Mouse (Mus musculus): ENCODE results near the gene Nt5c2. TPM values are rescaled to one million over a fixed set of nuclear protein-coding genes. Genes with fewer than 3 reads are reported as not detected.
"Not testable (repeated sequence)": the region's sequence is repeated elsewhere in the genome, so short reads cannot be mapped to it uniquely, and the experiment has no call there.

Gene Nt5c2
- polyA plus RNA-seq, 1 experiment from 2014 or later, result 73.5 TPM

DNA sequence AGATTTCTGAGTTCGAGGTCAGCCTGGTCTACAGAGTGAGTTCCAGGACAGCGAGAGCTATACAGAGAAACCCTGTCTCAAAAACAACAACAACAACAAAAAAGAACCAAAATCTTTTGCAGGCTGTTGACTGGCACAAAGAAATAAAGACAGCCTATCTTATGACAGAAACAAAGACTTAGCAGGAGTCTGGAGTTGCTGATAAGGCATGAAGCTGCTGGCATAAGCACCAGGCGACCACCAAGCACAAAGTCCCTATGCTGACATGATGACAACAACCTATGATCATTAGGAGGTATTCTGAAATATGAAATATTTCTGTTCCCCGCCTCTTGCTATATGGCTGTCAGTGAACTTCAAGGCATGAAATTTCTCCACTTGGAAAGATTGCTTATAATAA lies 16.0 kb downstream of the Nt5c2 start:
- DNase-seq (ENCODE audit: low spot score, missing footprints), result no peak
- Histone ChIP-seq H3K9me3 (ENCODE audit: control insufficient read depth, low read length) (no peaks in the 10 kb centered on the region), H3K9ac (ENCODE audit: low read length) (no peak overlapping the region), H3K36me3 (ENCODE audit: control insufficient read depth, insufficient read depth, low read length) (no peaks in the 10 kb centered on the region), H3K27ac (ENCODE audit: low read depth, low read length) (no peak overlapping the region), H3K4me3 (ENCODE audit: low read depth, low read length) (no peak overlapping the region), H3K27me3 (ENCODE audit: control insufficient read depth, insufficient read depth, low read length) (no peaks in the 10 kb centered on the region), H3K4me2 (no peak overlapping the region), H3K4me1 (ENCODE audit: control insufficient read depth, insufficient read depth, low read length) (no peaks in the 10 kb centered on the region)
- 84% methylated on average over 4 of the region's 4 CpGs for WGBS
- ATAC-seq (ENCODE audit: low FRiP score), result no peak

DNA sequence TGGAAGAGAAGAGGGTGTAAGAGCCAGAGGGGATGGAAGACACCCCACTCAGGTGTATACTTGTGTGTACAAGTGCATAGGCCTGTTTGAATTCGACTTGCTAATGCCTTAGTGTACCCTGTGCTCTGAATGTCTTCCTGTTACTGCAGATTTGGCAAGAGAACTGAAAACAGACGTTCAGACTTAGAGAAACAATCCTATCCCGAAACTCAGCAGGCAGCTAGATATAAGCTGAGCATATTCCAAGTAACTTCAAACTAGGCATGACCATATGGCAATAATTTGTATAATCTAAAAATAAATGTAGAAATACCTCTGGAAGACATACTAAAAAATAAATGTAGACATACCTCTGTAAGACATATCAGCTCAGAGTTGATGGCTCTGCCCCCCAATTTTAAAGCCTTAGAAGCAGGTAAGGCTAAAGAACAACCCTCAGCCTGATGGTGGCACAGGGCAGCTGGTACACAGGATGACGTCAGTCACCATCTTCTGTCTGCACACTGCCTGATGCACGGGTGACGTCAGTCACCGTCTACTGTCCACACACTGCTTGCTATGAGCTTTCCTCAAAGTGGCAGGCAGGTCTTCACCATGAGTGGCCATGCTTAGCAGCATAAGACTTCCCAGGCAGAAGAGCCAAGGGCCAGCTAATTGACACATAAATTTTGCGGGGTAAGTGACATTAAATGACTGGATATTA lies 16.6 kb downstream of the Nt5c2 start:
- no peak for ATAC-seq (ENCODE audit: low FRiP score)
- Histone ChIP-seq H3K9ac (ENCODE audit: low read length) (no peak overlapping the region), H3K4me3 (ENCODE audit: low read depth, low read length) (no peak overlapping the region), H3K4me2 (no peak overlapping the region), H3K36me3 (ENCODE audit: control insufficient read depth, insufficient read depth, low read length) (no peaks in the 10 kb centered on the region), H3K9me3 (ENCODE audit: control insufficient read depth, low read length) (no peaks in the 10 kb centered on the region), H3K4me1 (ENCODE audit: control insufficient read depth, insufficient read depth, low read length) (no peaks in the 10 kb centered on the region), H3K27ac (ENCODE audit: low read depth, low read length) (no peak overlapping the region), H3K27me3 (ENCODE audit: control insufficient read depth, insufficient read depth, low read length) (no peaks in the 10 kb centered on the region)
- 84% methylated on average over 8 of the region's 8 CpGs for WGBS
- DNase-seq (ENCODE audit: low spot score, missing footprints), result no peak

DNA sequence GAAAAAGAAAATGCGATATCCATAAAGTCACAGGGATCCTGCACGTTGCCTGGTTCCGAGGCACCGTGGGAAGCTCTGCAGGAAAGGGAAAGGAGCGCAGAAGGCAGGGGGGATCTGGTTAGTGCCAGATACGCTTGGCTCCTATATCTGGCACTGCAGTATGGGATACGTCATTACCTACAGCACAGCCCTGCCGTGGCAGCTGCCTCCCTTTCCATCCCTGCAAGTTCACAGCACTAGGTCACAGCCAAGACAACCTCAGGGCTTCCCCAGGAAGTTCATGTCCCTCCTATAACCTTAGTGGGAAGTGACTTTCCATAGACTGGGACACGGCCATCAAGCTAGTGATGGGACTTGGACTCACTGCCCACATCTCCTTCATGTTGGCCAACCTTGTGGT lies 18.9 kb downstream of the Nt5c2 start:
- Histone ChIP-seq H3K4me2 (no peak overlapping the region), H3K9me3 (ENCODE audit: control insufficient read depth, low read length) (no peaks in the 10 kb centered on the region), H3K4me1 (ENCODE audit: control insufficient read depth, insufficient read depth, low read length) (no peaks in the 10 kb centered on the region), H3K27me3 (ENCODE audit: control insufficient read depth, insufficient read depth, low read length) (no peaks in the 10 kb centered on the region), H3K9ac (ENCODE audit: low read length) (no peak overlapping the region), H3K4me3 (ENCODE audit: low read depth, low read length) (no peak overlapping the region), H3K36me3 (ENCODE audit: control insufficient read depth, insufficient read depth, low read length) (no peaks in the 10 kb centered on the region), H3K27ac (ENCODE audit: low read depth, low read length) (no peak overlapping the region)
- ATAC-seq (ENCODE audit: low FRiP score) (no peak), DNase-seq (ENCODE audit: low spot score, missing footprints) (no peak)
- 92% methylated on average over 9 of the region's 9 CpGs for WGBS

DNA sequence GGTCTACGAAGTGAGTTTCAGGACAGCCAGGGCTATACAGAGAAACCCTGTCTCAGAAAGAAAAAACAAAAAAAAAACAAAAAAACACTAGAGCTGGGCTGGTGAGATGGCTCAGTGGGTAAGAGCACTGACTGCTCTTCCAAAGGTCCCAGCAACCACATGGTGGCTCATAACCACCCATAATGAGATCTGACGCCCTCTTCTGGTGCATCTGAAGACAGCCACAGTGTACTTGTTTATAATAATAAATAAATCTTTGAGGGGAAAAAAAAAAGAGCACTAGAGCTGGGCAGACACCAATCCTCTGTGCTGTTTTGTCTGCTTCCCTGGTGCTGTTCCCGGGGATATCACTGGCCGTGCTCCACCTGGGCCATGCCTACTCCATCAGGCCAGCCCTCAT lies 22.6 kb downstream of the Nt5c2 start:
- H3K27me3 ChIP-seq (ENCODE audit: control insufficient read depth, insufficient read depth, low read length); ATAC-seq (ENCODE audit: low FRiP score); H3K27ac ChIP-seq (ENCODE audit: low read depth, low read length); H3K4me1 ChIP-seq (ENCODE audit: control insufficient read depth, insufficient read depth, low read length); H3K4me2 ChIP-seq; H3K4me3 ChIP-seq (ENCODE audit: low read depth, low read length); DNase-seq (ENCODE audit: low spot score, missing footprints); H3K9ac ChIP-seq (ENCODE audit: low read length); H3K9me3 ChIP-seq (ENCODE audit: control insufficient read depth, low read length); H3K36me3 ChIP-seq (ENCODE audit: control insufficient read depth, insufficient read depth, low read length): not testable (repeated sequence)
- WGBS, result 72% methylated on average over 4 of the region's 4 CpGs

DNA sequence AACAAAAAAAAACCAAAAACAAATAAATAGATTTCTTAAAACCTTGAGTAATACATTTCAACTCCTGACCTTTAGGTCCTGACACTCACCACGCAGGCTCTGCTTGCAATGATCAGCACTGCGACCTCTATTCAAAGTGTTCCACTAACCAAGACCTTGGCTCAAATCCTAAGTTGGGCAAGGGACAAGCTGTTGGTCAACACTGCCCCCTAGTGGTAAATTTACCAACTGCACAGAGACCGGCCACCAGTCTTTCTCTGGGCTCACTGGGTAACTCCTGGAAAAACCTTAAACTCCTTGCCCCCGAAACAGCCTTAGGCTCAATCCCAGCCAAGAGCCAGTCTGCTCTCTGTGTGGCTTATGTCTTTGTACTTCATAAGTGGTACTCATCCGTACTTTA lies 23.8 kb downstream of the Nt5c2 start:
- DNase-seq (ENCODE audit: low spot score, missing footprints) (peak; percentile 99), ATAC-seq (ENCODE audit: low FRiP score) (peak; percentile 69; the same call in 1 of the 2 replicates)
- Histone ChIP-seq H3K4me3 (ENCODE audit: low read depth, low read length) (no peak overlapping the region), H3K9me3 (ENCODE audit: control insufficient read depth, low read length) (no peaks in the 10 kb centered on the region), H3K4me1 (ENCODE audit: control insufficient read depth, insufficient read depth, low read length) (peaks cover 3% of the 10 kb centered on the region; the same call in 1 of the 2 replicates), H3K27me3 (ENCODE audit: control insufficient read depth, insufficient read depth, low read length) (no peaks in the 10 kb centered on the region), H3K4me2 (no peak overlapping the region), H3K36me3 (ENCODE audit: control insufficient read depth, insufficient read depth, low read length) (no peaks in the 10 kb centered on the region), H3K27ac (ENCODE audit: low read depth, low read length) (no peak overlapping the region), H3K9ac (ENCODE audit: low read length) (no peak overlapping the region)
- 17% methylated on average over 5 of the region's 5 CpGs for WGBS

DNA sequence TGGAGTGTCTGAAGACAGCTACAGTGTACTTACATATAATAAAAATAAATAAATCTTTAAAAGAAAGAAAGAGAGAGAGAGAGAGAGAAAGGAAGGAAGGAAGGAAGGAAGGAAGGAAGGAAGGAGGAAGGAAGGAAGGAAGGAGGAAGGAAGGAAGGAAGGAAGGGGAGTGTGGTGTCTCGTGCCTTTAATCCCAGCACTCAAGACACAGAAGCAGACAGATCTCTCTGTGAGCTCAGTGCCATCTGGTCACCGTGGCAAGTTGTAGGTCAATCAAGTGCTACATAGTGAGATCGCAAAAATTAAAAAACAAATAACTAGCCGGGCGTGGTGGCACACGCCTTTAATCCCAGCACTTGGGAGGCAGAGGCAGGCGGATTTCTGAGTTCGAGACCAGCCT lies 24.3 kb downstream of the Nt5c2 start:
- H3K27me3 ChIP-seq (ENCODE audit: control insufficient read depth, insufficient read depth, low read length); DNase-seq (ENCODE audit: low spot score, missing footprints); H3K4me3 ChIP-seq (ENCODE audit: low read depth, low read length); H3K27ac ChIP-seq (ENCODE audit: low read depth, low read length); H3K9me3 ChIP-seq (ENCODE audit: control insufficient read depth, low read length); H3K9ac ChIP-seq (ENCODE audit: low read length); H3K4me2 ChIP-seq; H3K4me1 ChIP-seq (ENCODE audit: control insufficient read depth, insufficient read depth, low read length); H3K36me3 ChIP-seq (ENCODE audit: control insufficient read depth, insufficient read depth, low read length); ATAC-seq (ENCODE audit: low FRiP score): not testable (repeated sequence)
- WGBS, result 84% methylated on average over 8 of the region's 8 CpGs

DNA sequence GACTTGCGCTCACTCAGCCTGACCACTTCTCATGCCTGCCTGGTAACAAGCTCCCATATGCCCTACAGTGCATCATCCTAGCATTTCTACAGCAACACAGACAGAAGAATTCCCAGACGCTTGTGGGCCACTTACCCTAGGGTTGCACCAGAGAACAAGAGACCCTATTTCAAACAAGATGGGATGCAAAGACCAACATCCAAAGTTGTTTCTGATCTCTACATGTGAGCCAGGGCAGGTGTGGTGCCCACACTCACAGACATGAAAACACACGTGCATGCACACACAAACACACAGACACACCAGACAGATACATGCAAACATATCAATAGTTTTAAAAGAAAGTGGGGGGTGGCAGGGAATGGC lies 24.8 kb downstream of the Nt5c2 start:
- Histone ChIP-seq H3K27me3 (ENCODE audit: control insufficient read depth, insufficient read depth, low read length) (no peaks in the 10 kb centered on the region), H3K9me3 (ENCODE audit: control insufficient read depth, low read length) (no peaks in the 10 kb centered on the region), H3K4me3 (ENCODE audit: low read depth, low read length) (no peak overlapping the region), H3K4me2 (no peak overlapping the region), H3K9ac (ENCODE audit: low read length) (no peak overlapping the region), H3K36me3 (ENCODE audit: control insufficient read depth, insufficient read depth, low read length) (no peaks in the 10 kb centered on the region), H3K27ac (ENCODE audit: low read depth, low read length) (no peak overlapping the region), H3K4me1 (ENCODE audit: control insufficient read depth, insufficient read depth, low read length) (peaks cover 3% of the 10 kb centered on the region; the same call in 1 of the 2 replicates)
- WGBS, result 85% methylated on average over 3 of the region's 3 CpGs
- no peak for ATAC-seq (ENCODE audit: low FRiP score)
- DNase-seq (ENCODE audit: low spot score, missing footprints), result no peak

DNA sequence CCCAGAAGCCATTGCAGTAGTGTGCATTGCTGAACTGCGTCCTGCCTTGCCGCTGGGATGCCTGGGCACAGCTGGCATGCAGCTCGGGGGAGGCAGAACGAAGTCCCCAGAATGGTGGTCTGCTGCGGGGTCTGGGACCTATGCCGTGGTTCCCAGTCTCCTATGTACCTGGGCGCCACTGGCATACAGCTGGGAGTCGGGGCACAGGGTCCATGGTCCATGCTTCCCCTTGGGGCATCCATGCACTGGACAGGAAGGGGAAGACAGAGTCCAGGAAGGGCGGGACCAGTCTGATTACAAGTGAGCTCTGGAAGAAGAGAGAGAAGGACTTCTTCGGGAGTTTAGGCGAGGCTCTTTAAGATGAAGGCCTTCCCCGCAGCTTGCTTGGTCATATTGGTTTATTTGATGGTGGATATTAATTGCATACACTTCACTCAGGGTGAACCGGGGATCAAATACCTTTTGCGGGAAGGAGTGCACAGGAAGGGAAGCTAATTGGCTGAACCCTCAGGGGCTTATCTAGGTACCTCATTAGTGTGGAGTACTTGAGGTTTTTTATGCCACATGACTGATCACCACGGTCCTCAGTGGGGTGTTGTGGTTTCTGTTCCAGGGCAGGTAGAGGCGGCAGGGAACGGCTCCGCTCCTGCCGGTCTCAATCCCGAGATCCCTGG lies 25.3 kb downstream of the Nt5c2 start:
- H3K4me3 ChIP-seq (ENCODE audit: low read depth, low read length), result no peak overlapping the region
- DNase-seq (ENCODE audit: low spot score, missing footprints) (no peak), ATAC-seq (ENCODE audit: low FRiP score) (no peak)
- no peaks in the 10 kb centered on the region for H3K36me3 ChIP-seq (ENCODE audit: control insufficient read depth, insufficient read depth, low read length)
- no peaks in the 10 kb centered on the region for H3K27me3 ChIP-seq (ENCODE audit: control insufficient read depth, insufficient read depth, low read length)
- H3K27ac ChIP-seq (ENCODE audit: low read depth, low read length), result no peak overlapping the region
- H3K9me3 ChIP-seq (ENCODE audit: control insufficient read depth, low read length), result no peaks in the 10 kb centered on the region
- no peak overlapping the region for H3K4me2 ChIP-seq
- WGBS, result 89% methylated on average over 20 of the region's 20 CpGs
- no peak overlapping the region for H3K9ac ChIP-seq (ENCODE audit: low read length)
- peaks cover 3% of the 10 kb centered on the region; the same call in 1 of the 2 replicates for H3K4me1 ChIP-seq (ENCODE audit: control insufficient read depth, insufficient read depth, low read length)

DNA sequence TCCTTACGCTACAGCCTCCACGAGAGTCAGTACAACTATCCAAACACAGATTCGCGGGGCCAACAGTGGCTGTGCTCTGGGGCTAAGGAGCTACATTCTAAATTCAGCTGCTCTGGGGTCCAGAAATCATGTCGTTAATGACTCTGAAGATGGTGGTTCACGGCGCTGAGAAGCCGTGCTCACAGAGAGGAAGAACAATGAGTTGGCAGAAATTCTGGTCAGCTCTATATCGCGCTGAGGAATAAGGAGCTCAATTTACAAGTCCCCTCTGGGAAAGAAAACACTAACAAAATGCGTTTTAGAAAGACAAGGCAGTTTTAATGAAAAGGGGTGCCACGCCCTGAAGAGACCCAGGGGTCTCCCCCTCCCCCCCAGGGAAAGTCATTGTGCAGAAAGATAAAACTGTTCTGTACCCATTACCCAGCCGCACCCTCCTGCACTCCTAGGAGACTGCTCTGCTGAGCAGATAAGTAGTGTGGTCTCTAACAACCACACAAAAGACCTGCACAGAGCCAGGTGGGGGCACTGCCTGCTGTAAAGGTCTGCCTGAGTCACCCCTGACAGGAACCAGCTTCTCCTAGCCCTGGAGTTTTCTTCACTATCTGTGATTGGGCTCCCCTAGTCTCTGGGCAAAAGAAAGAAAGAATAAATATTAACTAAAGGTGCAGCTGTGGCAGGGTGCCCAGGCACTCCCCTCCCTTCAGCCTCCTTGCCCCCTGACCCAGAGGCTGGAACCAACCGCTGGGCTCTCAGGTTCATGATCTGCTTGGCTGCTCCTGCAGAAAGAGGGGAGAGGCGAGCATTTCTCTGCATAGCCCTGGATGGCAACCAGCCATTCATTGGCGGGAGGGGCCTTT lies 26.5 kb downstream of the Nt5c2 start:
- H3K4me3 ChIP-seq (ENCODE audit: low read depth, low read length), result no peak overlapping the region
- peaks cover 3% of the 10 kb centered on the region; the same call in 1 of the 2 replicates for H3K4me1 ChIP-seq (ENCODE audit: control insufficient read depth, insufficient read depth, low read length)
- H3K27ac ChIP-seq (ENCODE audit: low read depth, low read length), result peak overlapping the region; percentile 25; the same call in 1 of the 2 replicates
- DNase-seq (ENCODE audit: low spot score, missing footprints) (no peak), ATAC-seq (ENCODE audit: low FRiP score) (no peak)
- 59% methylated on average over 16 of the region's 16 CpGs for WGBS
- H3K36me3 ChIP-seq (ENCODE audit: control insufficient read depth, insufficient read depth, low read length), result no peaks in the 10 kb centered on the region
- no peaks in the 10 kb centered on the region for H3K9me3 ChIP-seq (ENCODE audit: control insufficient read depth, low read length)
- H3K9ac ChIP-seq (ENCODE audit: low read length), result peak overlapping the region; percentile 5; the same call in 1 of the 2 replicates
- H3K27me3 ChIP-seq (ENCODE audit: control insufficient read depth, insufficient read depth, low read length), result no peaks in the 10 kb centered on the region
- no peak overlapping the region for H3K4me2 ChIP-seq

Measured in midbrain, embryonic 11.5 days (tissue).